Mouse (Mus musculus): ENCODE data around the gene Abcc10. TPM values are rescaled to one million over a fixed set of nuclear protein-coding genes. Genes with fewer than 3 reads are reported as not detected.

The Abcc10 gene
- polyA plus RNA-seq, 1 experiment, result 2.7 TPM

- Histone ChIP-seq H3K4me3 (ENCODE audit: insufficient read depth, low read depth, low read length) (no peak overlapping the region), H3K27ac (replicated peaks; ENCODE audit: low read depth, low read length) (no peak overlapping the region), H3K4me1 (ENCODE audit: control insufficient read depth, insufficient read depth, insufficient read length, low read length) (no peaks in the 10 kb centered on the region)
Observed at GRCm38 (mm10) chr17:46255147-46255546, 73.0 kb downstream of the Abcc10 start.

GRCm38 (mm10) chr17:46254106-46254505, 74.0 kb downstream of the Abcc10 start:
- Histone ChIP-seq H3K27ac (replicated peaks; ENCODE audit: low read depth, low read length) (no peak overlapping the region), H3K4me1 (ENCODE audit: control insufficient read depth, insufficient read depth, insufficient read length, low read length) (no peaks in the 10 kb centered on the region), H3K4me3 (ENCODE audit: insufficient read depth, low read depth, low read length) (peak overlapping the region; percentile 49)

GRCm38 (mm10) chr17:46253452-46254084, 74.6 kb downstream of the Abcc10 start, which contains the start of gene Lrrc73:
Gene Lrrc73, plus strand, starts transcription at chr17:46253531.
- H3K4me1 ChIP-seq (ENCODE audit: control insufficient read depth, insufficient read depth, insufficient read length, low read length), result no peaks in the 10 kb centered on the region
- H3K27ac ChIP-seq (replicated peaks; ENCODE audit: low read depth, low read length), result no peak within 1 kb of the TSS
- peak within 1 kb of the TSS; percentile 49 for H3K4me3 ChIP-seq (ENCODE audit: insufficient read depth, low read depth, low read length)

Other genes with a start within 250 kb of the Abcc10 start
- gene Mrps18a, start 217.4 kb downstream of the Abcc10 start, polyA plus RNA-seq (2012; ENCODE audit: insufficient read depth, insufficient read length, missing spikeins), result 113 and 150 TPM in 2 replicates
- gene Rsph9, start 184.1 kb downstream of the Abcc10 start, polyA plus RNA-seq (2012; ENCODE audit: insufficient read depth, insufficient read length, missing spikeins), result 1.3 TPM in 1 of 2 replicates, not detected in the other
- gene Mad2l1bp, start 174.8 kb downstream of the Abcc10 start, polyA plus RNA-seq (2012; ENCODE audit: insufficient read depth, insufficient read length, missing spikeins), result 4.2 and 4.9 TPM in 2 replicates
- gene Gtpbp2, start 167.3 kb downstream of the Abcc10 start, polyA plus RNA-seq (2012; ENCODE audit: insufficient read depth, insufficient read length, missing spikeins), result 19.3 and 23.4 TPM in 2 replicates
- 4.3 and 5.3 TPM in 2 replicates for gene Polh, start 125.7 kb downstream of the Abcc10 start, polyA plus RNA-seq (2012; ENCODE audit: insufficient read depth, insufficient read length, missing spikeins)
- 8.5 and 9.2 TPM in 2 replicates for gene Xpo5, start 125.6 kb downstream of the Abcc10 start, polyA plus RNA-seq (2012; ENCODE audit: insufficient read depth, insufficient read length, missing spikeins)
- gene Polr1c, start 80.3 kb downstream of the Abcc10 start, polyA plus RNA-seq (2012; ENCODE audit: insufficient read depth, insufficient read length, missing spikeins), result 19.9 and 29.9 TPM in 2 replicates
- gene Yipf3, start 80.3 kb downstream of the Abcc10 start, polyA plus RNA-seq (2012; ENCODE audit: insufficient read depth, insufficient read length, missing spikeins), result 63.4 and 66.1 TPM in 2 replicates
- gene Lrrc73, start 74.8 kb downstream of the Abcc10 start, polyA plus RNA-seq (2012; ENCODE audit: insufficient read depth, insufficient read length, missing spikeins), result not detected in 2 replicates
- 8.6 and 13.5 TPM in 2 replicates for gene Tjap1, start 45.3 kb downstream of the Abcc10 start, polyA plus RNA-seq (2012; ENCODE audit: insufficient read depth, insufficient read length, missing spikeins)
- not detected in 2 replicates for gene Dlk2, start 30.9 kb downstream of the Abcc10 start, polyA plus RNA-seq (2012; ENCODE audit: insufficient read depth, insufficient read length, missing spikeins)
- 8.0 and 12.4 TPM in 2 replicates for gene Zfp318, start 55.4 kb upstream of the Abcc10 start, polyA plus RNA-seq (2012; ENCODE audit: insufficient read depth, insufficient read length, missing spikeins)
- gene Crip3, start 100.6 kb upstream of the Abcc10 start, polyA plus RNA-seq (2012; ENCODE audit: insufficient read depth, insufficient read length, missing spikeins), result not detected in 2 replicates
- not detected in 2 replicates for gene Slc22a7, start 110.1 kb upstream of the Abcc10 start, polyA plus RNA-seq (2012; ENCODE audit: insufficient read depth, insufficient read length, missing spikeins)
- not detected in 2 replicates for gene Ttbk1, start 159.3 kb upstream of the Abcc10 start, polyA plus RNA-seq (2012; ENCODE audit: insufficient read depth, insufficient read length, missing spikeins)
- gene Dnph1, start 168.4 kb upstream of the Abcc10 start, polyA plus RNA-seq (2012; ENCODE audit: insufficient read depth, insufficient read length, missing spikeins), result 0.87 TPM in 1 of 2 replicates, not detected in the other
- gene Cul9, start 218.0 kb upstream of the Abcc10 start, polyA plus RNA-seq (2012; ENCODE audit: insufficient read depth, insufficient read length, missing spikeins), result 11.6 and 14.5 TPM in 2 replicates
- gene Srf, start 227.8 kb upstream of the Abcc10 start, polyA plus RNA-seq (2012; ENCODE audit: insufficient read depth, insufficient read length, missing spikeins), result 17.6 and 19.1 TPM in 2 replicates

Data from brown adipose tissue, adult 24 weeks (tissue).